Mouse (Mus musculus) liver, postnatal 0 days (tissue): Measurements from ENCODE around the gene Npl.

Source experiments
- CTCF ChIP-seq: sonication (generic); IDR thresholded peaks from 2 replicates; pipeline ENCODE4 v1.5.1; 2016; ENCODE audit warnings: antibody characterized with exemption, low read depth
- EP300 ChIP-seq: IDR thresholded peaks from 2 replicates; pipeline ENCODE4 v1.6.1; 2016; ENCODE audit warnings: antibody characterized with exemption, low read depth, mild to moderate bottlenecking

- TF ChIP-seq CTCF (peak; percentile 54), EP300 (no peak)
Observed at GRCm38 (mm10) chr1:153510330-153511009, 39.4 kb downstream of the Npl start.
